Mouse (Mus musculus) ES-Bruce4 (cell line): ENCODE data around the gene Prpsap1. TPM values are rescaled to one million over a fixed set of nuclear protein-coding genes. Genes with fewer than 3 reads are reported as not detected.
A peak's percentile ranks its signal among the peaks of the same experiment; 100 is the strongest.
"Not testable (repeated sequence)": the region's sequence is repeated elsewhere in the genome, so short reads cannot be mapped to it uniquely, and the experiment has no call there.

Source experiments
- H3K27ac ChIP-seq: 2 replicates; pipeline ENCODE4 v1.5.1; 2012; ENCODE audit warnings: low read length, inconsistent platforms; ENCODE audit not compliant: insufficient read depth
- H3K27me3 ChIP-seq: 2 replicates; pipeline ENCODE4 v1.6.1; 2012; ENCODE audit warnings: mild to moderate bottlenecking, low read length, inconsistent platforms; ENCODE audit not compliant: control insufficient read depth, poor library complexity, insufficient read depth, severe bottlenecking
- H3K36me3 ChIP-seq: 2 replicates; pipeline ENCODE4 v1.6.1; 2012; ENCODE audit warnings: inconsistent platforms, mild to moderate bottlenecking, low read length, moderate library complexity; ENCODE audit not compliant: control insufficient read depth, poor library complexity, insufficient read depth, severe bottlenecking
- H3K4me1 ChIP-seq: one replicate; pipeline ENCODE4 v1.8.1; 2011; ENCODE audit warnings: low read length; ENCODE audit not compliant: control insufficient read depth, insufficient read depth
- H3K4me3 ChIP-seq: 2 replicates; pipeline ENCODE4 v1.5.1; 2011; ENCODE audit warnings: low read depth, mild to moderate bottlenecking, low read length
- H3K9ac ChIP-seq: 2 replicates; pipeline ENCODE4 v1.6.1; 2012; ENCODE audit warnings: low read depth, mild to moderate bottlenecking, inconsistent platforms; ENCODE audit not compliant: poor library complexity, severe bottlenecking
- H3K9me3 ChIP-seq: replicated peaks from 2 replicates; pipeline ENCODE4 v1.6.1; 2012; ENCODE audit warnings: mild to moderate bottlenecking, low read length, inconsistent platforms; ENCODE audit not compliant: control insufficient read depth, poor library complexity, insufficient read depth, severe bottlenecking
- CTCF ChIP-seq: IDR thresholded peaks from one replicate; pipeline ENCODE4 v1.8.1; 2011; ENCODE audit warnings: low read depth, low read length
- EP300 ChIP-seq: IDR thresholded peaks from 2 replicates; pipeline ENCODE4 v1.6.1; 2011; ENCODE audit warnings: low read depth, low read length; ENCODE audit not compliant: insufficient read depth
- POLR2A ChIP-seq: IDR thresholded peaks from one replicate; pipeline ENCODE4 v1.8.1; 2011; ENCODE audit warnings: low read length; ENCODE audit not compliant: insufficient read depth
- polyA plus RNA-seq: library from polyadenylated mRNA; stranded (reverse); fragments of >200 nt; gene quantifications from 2 replicates; pipeline ENCODE4 v1.2.4, GENCODE M21; 2011; ENCODE audit warnings: low read depth; ENCODE audit not compliant: missing spikeins, insufficient read depth, insufficient read length

The Prpsap1 gene
- polyA plus RNA-seq, 1 experiment, result 116 TPM

- Histone ChIP-seq H3K27ac (peak overlapping the region; percentile 76), H3K36me3 (no peaks in the 10 kb centered on the region)
- TF ChIP-seq POLR2A (no peak), EP300 (peak; percentile 98)
Measured at GRCm38 (mm10) chr11:116426852-116427575, 67.0 kb downstream of the Prpsap1 start.

GRCm38 (mm10) chr11:116426328-116426727 is 67.7 kb downstream of the Prpsap1 start:
- not testable (repeated sequence) for H3K4me1 ChIP-seq, H3K27me3 ChIP-seq, H3K9me3 ChIP-seq, H3K4me3 ChIP-seq, H3K36me3 ChIP-seq, H3K9ac ChIP-seq
- peak overlapping the region; percentile 29 for H3K27ac ChIP-seq

More at GRCm38 (mm10) chr11:116426852-116427575, 67.0 kb downstream of the Prpsap1 start:
- Histone ChIP-seq H3K4me1 (peaks cover 9% of the 10 kb centered on the region), H3K27me3 (no peaks in the 10 kb centered on the region), H3K9me3 (no peaks in the 10 kb centered on the region), H3K4me3 (no peak overlapping the region), H3K9ac (no peak overlapping the region)

- TF ChIP-seq CTCF, result no peak
- no peak for TF ChIP-seq POLR2A
- TF ChIP-seq EP300, result 0 out of 2 replicates have a peak, but pooled peaks have one; percentile 11
- no peaks in the 10 kb centered on the region for H3K27me3 ChIP-seq
- H3K9me3 ChIP-seq, result no peaks in the 10 kb centered on the region
- no peak overlapping the region for H3K9ac ChIP-seq
- no peak overlapping the region for H3K4me3 ChIP-seq
- peaks cover 6% of the 10 kb centered on the region for H3K4me1 ChIP-seq
- H3K36me3 ChIP-seq, result no peaks in the 10 kb centered on the region
- peak overlapping the region; percentile 67 for H3K27ac ChIP-seq
Measured at GRCm38 (mm10) chr11:116424621-116425407, 69.2 kb downstream of the Prpsap1 start.

GRCm38 (mm10) chr11:116423782-116424620 is 70.0 kb downstream of the Prpsap1 start:
- no peaks in the 10 kb centered on the region for H3K27me3 ChIP-seq
- no peak overlapping the region for H3K9ac ChIP-seq
- H3K4me1 ChIP-seq, result peaks cover 6% of the 10 kb centered on the region
- H3K36me3 ChIP-seq, result no peaks in the 10 kb centered on the region
- no peak for TF ChIP-seq EP300
- no peak for TF ChIP-seq CTCF
- no peak for TF ChIP-seq POLR2A
- no peaks in the 10 kb centered on the region for H3K9me3 ChIP-seq
- no peak overlapping the region for H3K4me3 ChIP-seq
- 0 out of 2 replicates have a peak overlapping the region, but pooled peaks have one; percentile 2 for H3K27ac ChIP-seq

- Histone ChIP-seq H3K27ac (peak overlapping the region; percentile 47; the same call in 1 of the 2 replicates), H3K36me3 (no peaks in the 10 kb centered on the region), H3K4me1 (peaks cover 7% of the 10 kb centered on the region), H3K9ac (no peak overlapping the region), H3K27me3 (no peaks in the 10 kb centered on the region), H3K9me3 (no peaks in the 10 kb centered on the region), H3K4me3 (no peak overlapping the region)
- TF ChIP-seq CTCF, result no peak
- no peak for TF ChIP-seq POLR2A
- no peak for TF ChIP-seq EP300
Measured at GRCm38 (mm10) chr11:116423214-116423613, 70.8 kb downstream of the Prpsap1 start.
